12 mouse cellular contexts compared by ENCODE assay signal in the genomic region with DNA sequence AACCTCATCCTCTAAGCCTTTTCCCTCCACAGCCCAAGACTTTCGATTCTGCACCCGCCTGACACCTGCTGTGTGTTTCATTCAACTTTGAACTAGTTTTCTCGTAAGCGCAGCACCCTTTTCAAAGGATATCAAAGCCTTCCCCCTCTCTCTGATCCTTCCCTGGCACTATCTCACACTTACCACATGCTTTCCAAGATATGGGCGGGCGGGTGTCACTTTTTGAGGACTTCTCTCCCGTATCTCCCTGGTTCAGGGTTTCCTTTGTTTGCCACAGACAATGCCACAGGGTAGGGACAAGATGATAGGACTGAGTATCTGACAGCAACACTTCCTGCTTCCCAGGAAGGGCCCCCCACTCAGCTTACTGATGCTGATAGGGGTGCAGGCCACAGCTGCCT.
DNase-seq lines count a peak whose midpoint lies in the region; ATAC-seq lines count a peak whose summit lies in the region.
"Had no signal": no experiment of that assay in that cellular context is flagged by ENCODE, and none has a peak within 500 bp of the region (broad histone marks: within the 10 kb centered on the region; RNA-seq: fewer than 3 reads in every experiment).

No protein-coding gene starts in this region.

- WGBS in kidney, embryonic 15.5 days = 73% methylated on average over 7 of the region's 7 CpGs

- H3K27ac ChIP-seq in kidney, embryonic 15.5 days = no peak overlapping the region
- H3K27ac ChIP-seq: embryonic facial prominence, embryonic 12.5 days; hindbrain, embryonic 15.5 days had no signal

- no peaks in the 10 kb centered on the region for H3K36me3 ChIP-seq in kidney, embryonic 15.5 days
- H3K36me3 ChIP-seq: embryonic facial prominence, embryonic 12.5 days; hindbrain, embryonic 15.5 days had no signal

- H3K4me1 ChIP-seq in kidney, embryonic 15.5 days = no peaks in the 10 kb centered on the region
- H3K4me1 ChIP-seq: embryonic facial prominence, embryonic 12.5 days; hindbrain, embryonic 15.5 days had no signal

- H3K4me2 ChIP-seq in kidney, embryonic 15.5 days = no peak overlapping the region
- H3K4me2 ChIP-seq: embryonic facial prominence, embryonic 12.5 days; hindbrain, embryonic 15.5 days had no signal

- intact Hi-C loops in left cerebral cortex, postnatal 10 days (cut with DNase I) = no loop called here

- no peak overlapping the region for H3K4me3 ChIP-seq in kidney, embryonic 15.5 days (replicated peaks)
- H3K4me3 ChIP-seq: embryonic facial prominence, embryonic 12.5 days; hindbrain, embryonic 15.5 days had no signal

- peak; percentile 18 to 33 for DNase-seq in spleen, postnatal 36 days (ENCODE audit: low spot score in 2 of 2)
- no peak for DNase-seq in spleen, adult 18-20 months
- peak; percentile 83 for DNase-seq in lung, postnatal 36 days
- DNase-seq in left cerebral cortex, postnatal 10 days (ENCODE audit: extremely low spot score in 1 of 2, low spot score in 2 of 2) = no peak
- DNase-seq in frontal cortex, postnatal 14 days (ENCODE audit: low spot score in 2 of 2) = no peak
- DNase-seq in urinary bladder, adult 18-20 months (ENCODE audit: low spot score in 2 of 2) = no peak
- DNase-seq: forebrain, postnatal 0 days had no signal

- H3K9ac ChIP-seq in kidney, embryonic 15.5 days = no peak overlapping the region
- H3K9ac ChIP-seq: embryonic facial prominence, embryonic 12.5 days; forebrain, postnatal 0 days; hindbrain, embryonic 15.5 days had no signal

- H3K27me3 ChIP-seq in kidney, embryonic 15.5 days = no peaks in the 10 kb centered on the region
- H3K27me3 ChIP-seq: embryonic facial prominence, embryonic 12.5 days; hindbrain, embryonic 15.5 days had no signal

- peak; percentile 87 to 88 for ATAC-seq in hematopoietic stem cell, adult 5-6 weeks (replicated peaks in 1 of 2; ENCODE audit: insufficient read depth in 1 of 2, low FRiP score in 2 of 2, low TSS enrichment in 1 of 2, low read depth in 1 of 2, poor library complexity in 2 of 2, severe bottlenecking in 2 of 2)
- ATAC-seq in kidney, embryonic 15.5 days (replicated peaks; ENCODE audit: low FRiP score) = no peak
- ATAC-seq: forebrain, postnatal 0 days; Patski had no signal

- no peaks in the 10 kb centered on the region for H3K9me3 ChIP-seq in kidney, embryonic 15.5 days (replicated peaks)
- H3K9me3 ChIP-seq: embryonic facial prominence, embryonic 12.5 days; hindbrain, embryonic 15.5 days had no signal

Comparison
In these comparisons a context has a peak if more than half of its experiments do, and no peak if none do; other contexts are left out.
1. DNase-seq: peak in spleen, postnatal 36 days (2 of 2) and lung, postnatal 36 days (single experiment); none in spleen, adult 18-20 months (0 of 2), left cerebral cortex, postnatal 10 days (0 of 2), frontal cortex, postnatal 14 days (0 of 2) and urinary bladder, adult 18-20 months (0 of 2).